Comparison of ENCODE assay signal across 12 mouse cellular contexts in genomic region chr6:107711181-107712087, GRCm38 (mm10).
DNase-seq lines count a peak whose midpoint lies in the region; ATAC-seq lines count a peak whose summit lies in the region.
"Had no signal": no experiment of that assay in that cellular context is flagged by ENCODE, and none has a peak within 500 bp of the region (broad histone marks: within the 10 kb centered on the region; RNA-seq: fewer than 3 reads in every experiment).

No protein-coding gene starts in this region.

- peaks cover 3% of the 10 kb centered on the region; the same call in 1 of the 2 replicates for H3K4me1 ChIP-seq in forebrain, embryonic 11.5 days (replicated peaks; ENCODE audit: control insufficient read depth, insufficient read depth, low read length)
- H3K4me1 ChIP-seq in hindbrain, embryonic 16.5 days (ENCODE audit: control insufficient read depth, insufficient read depth, low read depth, low read length) = no peaks in the 10 kb centered on the region
- H3K4me1 ChIP-seq in neural tube, embryonic 14.5 days (ENCODE audit: control insufficient read depth, insufficient read depth, low read length) = no peaks in the 10 kb centered on the region
- H3K4me1 ChIP-seq: heart, embryonic 10.5 days; liver, embryonic 15.5 days had no signal

- peak; percentile 72 for ATAC-seq in forebrain, embryonic 11.5 days (replicated peaks; ENCODE audit: low FRiP score)
- ATAC-seq in hindbrain, embryonic 16.5 days = peak; percentile 52
- ATAC-seq in neural tube, embryonic 14.5 days (ENCODE audit: low read depth) = 0 out of 2 replicates have a peak, but pooled peaks have one; percentile 17
- no peak for ATAC-seq in granulocyte monocyte progenitor cell, adult 5-6 weeks (replicated peaks; ENCODE audit: poor library complexity, severe bottlenecking)
- ATAC-seq: activated CD4-positive, CD25-positive, alpha-beta regulatory T cell, adult 4 months had no signal

- H3K27me3 ChIP-seq in forebrain, embryonic 11.5 days (ENCODE audit: control insufficient read depth, insufficient read depth, low read length) = no peaks in the 10 kb centered on the region
- H3K27me3 ChIP-seq in hindbrain, embryonic 16.5 days (replicated peaks; ENCODE audit: control insufficient read depth, insufficient read depth, low read length) = no peaks in the 10 kb centered on the region
- no peaks in the 10 kb centered on the region for H3K27me3 ChIP-seq in neural tube, embryonic 14.5 days (ENCODE audit: control insufficient read depth, insufficient read depth, low read length)
- H3K27me3 ChIP-seq: liver, embryonic 15.5 days had no signal

- 7% methylated on average over 22 of the region's 22 CpGs for WGBS in forebrain, embryonic 11.5 days
- WGBS in hindbrain, embryonic 16.5 days = 22% methylated on average over 22 of the region's 22 CpGs
- WGBS in neural tube, embryonic 14.5 days = 23% methylated on average over 22 of the region's 22 CpGs

- no peak overlapping the region for H3K4me3 ChIP-seq in forebrain, embryonic 11.5 days (ENCODE audit: low read depth, low read length)
- H3K4me3 ChIP-seq in hindbrain, embryonic 16.5 days (ENCODE audit: low read length) = no peak overlapping the region
- H3K4me3 ChIP-seq in neural tube, embryonic 14.5 days (ENCODE audit: low read depth, low read length) = no peak overlapping the region
- H3K4me3 ChIP-seq: heart, embryonic 10.5 days; liver, embryonic 15.5 days had no signal

- peak overlapping the region; percentile 77 for H3K27ac ChIP-seq in forebrain, embryonic 11.5 days (ENCODE audit: low read depth, low read length)
- no peak overlapping the region for H3K27ac ChIP-seq in hindbrain, embryonic 16.5 days (ENCODE audit: low read depth, low read length)
- H3K27ac ChIP-seq in neural tube, embryonic 14.5 days (ENCODE audit: low read depth, low read length) = no peak overlapping the region
- H3K27ac ChIP-seq: heart, embryonic 10.5 days; liver, embryonic 15.5 days had no signal

- peak; percentile 1 to 15 for DNase-seq in cerebellum, postnatal 10 days
- no peak for DNase-seq in cerebellum, adult 8-10 months
- peak; percentile 72 for DNase-seq in forebrain, embryonic 11.5 days (ENCODE audit: low spot score)
- no peak for DNase-seq in thymus, postnatal 36 days
- no peak for DNase-seq in liver
- DNase-seq: kidney, postnatal 14 days had no signal

- no peak overlapping the region; the same call in 1 of the 2 replicates for H3K9ac ChIP-seq in forebrain, embryonic 11.5 days (ENCODE audit: low read length)
- no peak overlapping the region for H3K9ac ChIP-seq in hindbrain, embryonic 16.5 days (ENCODE audit: low read depth, low read length)
- no peak overlapping the region for H3K9ac ChIP-seq in neural tube, embryonic 14.5 days (replicated peaks; ENCODE audit: low read depth, low read length)
- H3K9ac ChIP-seq: liver, embryonic 15.5 days had no signal

- peak overlapping the region; percentile 32 for H3K4me2 ChIP-seq in forebrain, embryonic 11.5 days (ENCODE audit: low read depth, low read length, severe bottlenecking)
- peak overlapping the region; percentile 25 for H3K4me2 ChIP-seq in hindbrain, embryonic 16.5 days (ENCODE audit: low read length)
- no peak overlapping the region for H3K4me2 ChIP-seq in neural tube, embryonic 14.5 days (ENCODE audit: low read depth, low read length)
- H3K4me2 ChIP-seq: liver, embryonic 15.5 days had no signal

- no peaks in the 10 kb centered on the region for H3K9me3 ChIP-seq in forebrain, embryonic 11.5 days (ENCODE audit: control insufficient read depth, low read length)
- no peaks in the 10 kb centered on the region for H3K9me3 ChIP-seq in hindbrain, embryonic 16.5 days (ENCODE audit: control insufficient read depth, low read length)
- no peaks in the 10 kb centered on the region for H3K9me3 ChIP-seq in neural tube, embryonic 14.5 days (ENCODE audit: control insufficient read depth, low read length)
- H3K9me3 ChIP-seq: heart, embryonic 10.5 days; liver, embryonic 15.5 days had no signal

- no peaks in the 10 kb centered on the region for H3K36me3 ChIP-seq in forebrain, embryonic 11.5 days (ENCODE audit: control insufficient read depth, insufficient read depth, low read length)
- H3K36me3 ChIP-seq in hindbrain, embryonic 16.5 days (ENCODE audit: control insufficient read depth, insufficient read depth, low read length) = no peaks in the 10 kb centered on the region
- H3K36me3 ChIP-seq in neural tube, embryonic 14.5 days (ENCODE audit: control insufficient read depth, insufficient read depth, low read length) = no peaks in the 10 kb centered on the region
- H3K36me3 ChIP-seq: heart, embryonic 10.5 days; liver, embryonic 15.5 days had no signal

Comparison
In these comparisons a context has a peak if more than half of its experiments do, and no peak if none do; other contexts are left out.
1. DNase-seq: peak in cerebellum, postnatal 10 days (2 of 2) and forebrain, embryonic 11.5 days (single experiment); none in cerebellum, adult 8-10 months (single experiment), thymus, postnatal 36 days (0 of 2) and liver (single experiment).